Mouse (Mus musculus) heart, postnatal 0 days (tissue): ENCODE results near the gene 9330182L06Rik.

Experiments
- CTCF ChIP-seq: IDR thresholded peaks from 2 replicates; pipeline ENCODE4 v1.5.1; 2016; ENCODE audit warnings: antibody characterized with exemption, control low read depth, low read depth
- EP300 ChIP-seq: IDR thresholded peaks from 2 replicates; pipeline ENCODE4 v1.6.1; 2016; ENCODE audit warnings: antibody characterized with exemption, low read depth

GRCm38 (mm10) chr5:9364937-9365336 is 99.0 kb downstream of the 9330182L06Rik start:
- TF ChIP-seq CTCF, result no peak
- no peak for TF ChIP-seq EP300
